Mouse (Mus musculus): ENCODE data around the gene Snapc3.
"Not testable (repeated sequence)": the region's sequence is repeated elsewhere in the genome, so short reads cannot be mapped to it uniquely, and the experiment has no call there.

Gene Snapc3

GRCm38 (mm10) chr4:83501037-83501430, 83.5 kb downstream of the Snapc3 start:
- no peak for DNase-seq

DNA sequence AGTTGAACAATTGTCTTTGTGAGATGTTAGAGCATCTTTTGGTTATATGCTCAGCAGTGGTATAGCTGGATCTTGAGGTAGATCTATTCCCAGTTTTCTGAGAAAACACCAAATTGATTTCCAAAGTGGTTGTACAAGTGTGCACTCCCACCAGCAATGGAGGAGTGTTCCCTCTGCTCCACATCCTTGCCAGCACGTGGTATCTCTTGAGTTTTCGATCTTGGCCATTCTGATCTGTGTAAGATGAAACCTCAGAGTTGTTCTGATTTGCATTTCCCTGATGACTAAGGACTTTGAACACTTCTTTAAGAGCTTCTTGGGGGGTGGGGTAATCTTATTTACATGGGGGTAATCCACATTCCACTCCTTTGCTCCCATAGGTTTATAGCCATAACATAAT, 92.1 kb downstream of the Snapc3 start:
- no peak for DNase-seq

DNA sequence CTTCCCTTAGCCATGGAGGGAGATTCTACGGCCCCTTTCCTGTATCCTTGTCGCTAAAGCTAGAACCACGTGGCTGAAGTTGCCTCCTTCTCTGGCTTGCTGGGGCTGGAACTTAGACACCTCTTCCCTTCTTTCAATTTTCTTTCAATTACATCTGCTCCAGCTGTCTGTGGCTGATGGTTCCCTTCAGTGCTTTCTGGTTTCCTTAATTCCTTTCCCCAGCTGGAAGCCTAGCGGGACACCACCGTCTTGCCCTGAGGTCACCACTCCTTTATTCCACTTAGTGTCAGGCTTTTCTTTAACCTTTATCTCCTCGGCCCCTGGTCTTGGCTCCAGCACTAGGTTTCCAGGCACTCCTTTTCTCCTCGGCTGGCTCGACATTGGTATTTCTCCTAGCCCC, 93.6 kb downstream of the Snapc3 start:
- no peak for DNase-seq

- no peak for DNase-seq
Observed at GRCm38 (mm10) chr4:83512217-83512616, 94.7 kb downstream of the Snapc3 start.

- no peak for DNase-seq
Observed at GRCm38 (mm10) chr4:83512644-83513043, 95.1 kb downstream of the Snapc3 start.

DNA sequence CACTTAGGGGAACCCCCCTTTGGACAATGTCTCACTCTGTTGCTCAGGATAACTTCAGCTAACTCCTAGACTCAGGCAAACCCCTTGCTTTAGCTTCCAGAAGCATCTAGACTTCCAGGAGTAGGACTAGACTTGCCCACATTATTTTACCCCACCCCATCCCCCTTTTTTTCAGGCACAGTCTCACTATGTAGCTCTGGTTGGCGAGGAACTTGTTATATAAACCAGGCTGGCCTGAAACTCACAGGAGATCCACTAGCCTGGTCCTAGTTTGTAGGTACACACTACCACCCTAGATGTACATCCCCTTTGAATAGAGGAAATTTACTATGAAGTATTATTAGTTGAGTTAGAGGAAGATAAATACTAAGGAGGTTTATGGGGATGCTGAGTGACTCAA, 96.7 kb downstream of the Snapc3 start:
- no peak for DNase-seq

- no peak for DNase-seq
Observed at GRCm38 (mm10) chr4:83514976-83515669, 97.6 kb downstream of the Snapc3 start.

- DNase-seq = not testable (repeated sequence)
Observed at GRCm38 (mm10) chr4:83516144-83516543, 98.6 kb downstream of the Snapc3 start.
